Mouse (Mus musculus) thymus, postnatal 10 days (tissue): Measurements from ENCODE around the gene Creb3l4.

ENCODE experiments used
- DNase-seq, 2 experiments: peaks; one replicate each; pipeline ENCODE4 v3.0.0; 2021; ENCODE audit warnings: low spot score in 2 of 2

The Creb3l4 gene

GRCm38 (mm10) chr3:90231507-90232333 is 11.6 kb downstream of the Creb3l4 start, which contains the start of gene Jtb:
Gene Jtb, plus strand, starts transcription at chr3:90231597.
- peak; percentile 89 to 90 for DNase-seq

- no peak for DNase-seq
These were observed 12.2 kb downstream of the Creb3l4 start for GRCm38 (mm10) chr3:90231075-90231474.

GRCm38 (mm10) chr3:90224331-90224730 is 19.0 kb downstream of the Creb3l4 start:
- DNase-seq, result no peak

- no peak for DNase-seq
These were observed 20.4 kb downstream of the Creb3l4 start for GRCm38 (mm10) chr3:90222941-90223340.

- no peak for DNase-seq
These were observed 20.9 kb downstream of the Creb3l4 start for GRCm38 (mm10) chr3:90222455-90222854.

GRCm38 (mm10) chr3:90221123-90221522 is 22.2 kb downstream of the Creb3l4 start:
- DNase-seq, result no peak

GRCm38 (mm10) chr3:90220531-90220951 is 22.8 kb downstream of the Creb3l4 start:
- DNase-seq, result no peak

- DNase-seq, result peak in 1 of 2 experiments; percentile 50
These were observed 23.2 kb downstream of the Creb3l4 start for GRCm38 (mm10) chr3:90220088-90220487.

- DNase-seq, result no peak
These were observed 27.4 kb downstream of the Creb3l4 start for GRCm38 (mm10) chr3:90215825-90216380.

GRCm38 (mm10) chr3:90213956-90214684 is 29.2 kb downstream of the Creb3l4 start:
- DNase-seq, result no peak

- DNase-seq, result peak; percentile 84 to 86
These were observed 29.9 kb downstream of the Creb3l4 start, which contains the start of the genes Rps27 and Rab13 for GRCm38 (mm10) chr3:90213377-90213866. Gene Rps27, minus strand, starts transcription at chr3:90213651. Gene Rab13, plus strand, starts transcription at chr3:90213695.

- DNase-seq, result no peak
These were observed 30.6 kb downstream of the Creb3l4 start for GRCm38 (mm10) chr3:90212723-90213122.

- no peak for DNase-seq
These were observed 31.6 kb downstream of the Creb3l4 start for GRCm38 (mm10) chr3:90211475-90212398.

GRCm38 (mm10) chr3:90209908-90210566 is 33.3 kb downstream of the Creb3l4 start:
- no peak for DNase-seq

- DNase-seq, result no peak
These were observed 34.6 kb downstream of the Creb3l4 start for GRCm38 (mm10) chr3:90208662-90209061.

GRCm38 (mm10) chr3:90204582-90204981 is 38.7 kb downstream of the Creb3l4 start:
- DNase-seq, result no peak

- no peak for DNase-seq
These were observed 39.7 kb downstream of the Creb3l4 start for GRCm38 (mm10) chr3:90203619-90204018.

- no peak for DNase-seq
These were observed 40.4 kb downstream of the Creb3l4 start for GRCm38 (mm10) chr3:90202884-90203283.

- no peak for DNase-seq
These were observed 45.8 kb downstream of the Creb3l4 start for GRCm38 (mm10) chr3:90197548-90197947.

GRCm38 (mm10) chr3:90195644-90196043 is 47.7 kb downstream of the Creb3l4 start:
- no peak for DNase-seq
